Mouse (Mus musculus) frontal cortex, postnatal 14 days (tissue): Measurements from ENCODE around the gene Ccr10.

Experiments used
- DNase-seq, 2 experiments: peaks; one replicate each; pipeline ENCODE4 v3.0.0; 2022; ENCODE audit warnings: low spot score in 2 of 2

The Ccr10 gene

GRCm38 (mm10) chr11:101174851-101175628 lies at the start of gene Ccr10:
Ccr10 (minus strand) TSS chr11:101175443.
- no peak for DNase-seq

GRCm38 (mm10) chr11:101224337-101224736 lies 49.1 kb upstream of the Ccr10 start:
- no peak for DNase-seq

- DNase-seq, result no peak
Observed at GRCm38 (mm10) chr11:101221306-101221986, 46.2 kb upstream of the Ccr10 start.

DNA sequence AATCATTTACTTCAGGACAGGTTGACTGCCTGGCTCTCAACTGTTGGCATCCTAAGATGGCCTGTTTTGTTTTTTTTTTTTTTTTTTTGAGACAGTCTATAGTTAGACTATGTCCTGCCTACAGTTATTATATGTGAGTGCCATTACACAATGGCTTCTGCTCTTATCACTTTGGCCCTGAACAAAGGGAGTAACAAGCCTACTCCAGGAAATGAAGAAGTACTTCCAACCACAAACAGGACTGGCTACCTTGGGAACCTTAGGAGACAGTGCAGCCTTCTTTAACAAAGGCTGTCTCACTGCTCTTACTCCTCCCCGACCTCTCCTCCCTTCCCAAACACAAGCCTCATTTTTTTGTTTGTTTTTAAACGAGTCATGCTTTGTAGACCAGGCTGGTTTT lies 45.6 kb upstream of the Ccr10 start:
- no peak for DNase-seq

GRCm38 (mm10) chr11:101218436-101219055 lies 43.3 kb upstream of the Ccr10 start:
- no peak for DNase-seq

- no peak for DNase-seq
Observed at GRCm38 (mm10) chr11:101216936-101217335, 41.7 kb upstream of the Ccr10 start.

DNA sequence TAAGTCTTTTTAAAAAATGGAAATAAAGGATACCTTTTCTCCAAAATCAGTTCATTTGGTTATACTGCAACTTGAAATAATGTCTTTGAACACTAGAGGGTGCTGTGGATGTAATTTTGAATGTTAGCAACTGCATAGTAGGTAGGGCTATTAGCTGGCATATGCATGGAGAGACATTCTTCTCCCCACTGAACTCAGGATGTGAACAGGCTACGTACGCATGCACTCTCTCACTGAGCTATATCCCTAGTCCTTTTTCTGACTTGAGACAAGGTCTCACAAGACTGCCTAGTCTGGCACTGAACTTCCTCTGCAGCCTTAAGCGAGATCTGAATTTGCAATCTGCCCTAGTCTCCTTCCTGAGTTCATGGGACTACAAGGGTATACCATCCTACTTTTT lies 36.7 kb upstream of the Ccr10 start:
- no peak for DNase-seq

- DNase-seq, result peak in 1 of 2 experiments; percentile 24
Observed at GRCm38 (mm10) chr11:101200986-101201385, 25.7 kb upstream of the Ccr10 start.

DNA sequence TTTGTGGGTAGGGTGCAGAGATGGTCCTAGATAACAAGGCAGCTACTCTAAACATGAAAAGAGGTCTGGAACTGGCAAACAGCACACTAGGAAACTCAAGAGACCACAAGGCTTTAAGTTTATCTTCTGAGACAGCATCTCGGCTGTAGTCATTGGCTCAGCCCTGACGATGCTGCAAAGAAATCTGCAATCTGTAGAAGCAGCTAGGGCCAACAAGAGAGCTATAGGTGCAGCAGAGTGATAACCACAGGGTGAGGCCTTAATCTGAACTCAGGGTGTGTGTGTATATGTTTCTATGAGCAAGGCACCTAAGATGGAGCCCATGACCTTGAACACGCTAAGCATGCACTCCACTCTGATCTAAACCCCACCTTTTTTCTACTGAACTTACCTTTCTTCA lies 24.3 kb upstream of the Ccr10 start:
- no peak for DNase-seq

DNA sequence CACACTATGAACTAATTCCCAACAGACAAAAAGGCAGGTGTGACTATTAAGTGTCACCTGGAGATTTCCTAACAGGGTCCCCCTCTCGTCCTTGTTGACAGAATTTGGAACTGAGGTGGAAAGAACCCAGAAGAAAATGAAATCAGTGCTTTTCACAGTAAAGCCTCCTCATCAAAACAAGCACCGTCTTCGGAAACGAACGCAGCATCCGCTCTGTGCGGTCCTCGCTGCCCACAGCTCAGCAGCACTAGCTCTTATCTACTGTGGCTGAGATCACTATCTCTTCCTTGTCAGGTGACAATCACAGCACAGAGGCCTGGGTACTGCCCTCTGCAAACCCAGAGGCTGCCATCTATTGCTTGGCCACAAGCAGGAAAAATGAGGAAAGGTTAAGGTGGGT lies 20.9 kb upstream of the Ccr10 start:
- no peak for DNase-seq

- DNase-seq, result no peak
Observed at GRCm38 (mm10) chr11:101195571-101195970, 20.3 kb upstream of the Ccr10 start.

GRCm38 (mm10) chr11:101195101-101195500 lies 19.9 kb upstream of the Ccr10 start:
- DNase-seq, result no peak

- no peak for DNase-seq
Observed at GRCm38 (mm10) chr11:101194643-101195042, 19.4 kb upstream of the Ccr10 start.

- DNase-seq, result no peak
Observed at GRCm38 (mm10) chr11:101194137-101194536, 18.9 kb upstream of the Ccr10 start.

DNA sequence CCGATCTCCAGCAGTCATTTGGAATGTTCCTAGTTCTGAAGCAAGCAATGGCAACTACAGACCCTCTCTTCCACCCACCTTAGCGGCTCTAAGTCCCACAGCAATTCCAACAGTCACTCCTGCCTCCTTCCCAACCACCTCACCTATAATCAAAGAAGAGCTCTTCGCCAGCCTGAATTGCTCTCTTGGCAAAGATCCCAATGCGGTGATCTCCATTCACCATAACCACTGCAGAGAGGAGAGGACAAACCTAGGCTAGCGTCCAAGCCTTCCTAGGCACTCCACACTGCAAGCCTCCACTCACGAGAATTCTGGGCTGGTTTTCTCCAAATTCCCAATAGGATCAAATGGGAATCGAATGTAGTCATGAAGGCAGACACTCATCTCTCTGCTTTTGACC lies 17.8 kb upstream of the Ccr10 start:
- DNase-seq, result no peak

GRCm38 (mm10) chr11:101192646-101193045 lies 17.4 kb upstream of the Ccr10 start:
- no peak for DNase-seq

DNA sequence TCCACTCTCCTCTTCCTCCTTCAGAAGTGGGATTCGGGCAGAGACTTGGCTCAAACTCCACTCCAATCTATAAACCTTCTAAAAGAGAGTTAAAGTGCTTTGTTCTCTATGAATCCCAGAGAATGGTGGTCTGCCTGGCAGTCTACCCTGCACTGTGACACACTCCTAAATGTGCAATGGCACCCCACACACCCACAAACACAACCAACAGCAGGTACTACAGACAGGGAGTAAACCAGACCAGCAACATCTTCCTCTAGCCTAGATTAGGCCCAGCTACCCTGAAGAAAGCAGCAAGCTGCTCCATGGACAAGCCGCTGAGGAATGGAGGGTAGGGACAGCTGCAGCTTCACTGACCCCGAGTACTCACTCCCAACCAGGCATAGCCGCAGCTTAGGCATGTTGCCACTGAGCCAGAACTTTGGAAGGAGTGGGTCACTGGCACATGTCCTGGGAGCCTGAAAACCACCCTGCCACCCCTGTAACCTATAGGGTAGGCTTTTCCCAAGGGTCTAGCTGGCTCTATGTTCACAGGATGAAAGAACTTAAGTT lies 16.8 kb upstream of the Ccr10 start:
- DNase-seq, result no peak

- DNase-seq, result peak in 1 of 2 experiments; percentile 17
Observed at GRCm38 (mm10) chr11:101190913-101191907, 16.0 kb upstream of the Ccr10 start.

DNA sequence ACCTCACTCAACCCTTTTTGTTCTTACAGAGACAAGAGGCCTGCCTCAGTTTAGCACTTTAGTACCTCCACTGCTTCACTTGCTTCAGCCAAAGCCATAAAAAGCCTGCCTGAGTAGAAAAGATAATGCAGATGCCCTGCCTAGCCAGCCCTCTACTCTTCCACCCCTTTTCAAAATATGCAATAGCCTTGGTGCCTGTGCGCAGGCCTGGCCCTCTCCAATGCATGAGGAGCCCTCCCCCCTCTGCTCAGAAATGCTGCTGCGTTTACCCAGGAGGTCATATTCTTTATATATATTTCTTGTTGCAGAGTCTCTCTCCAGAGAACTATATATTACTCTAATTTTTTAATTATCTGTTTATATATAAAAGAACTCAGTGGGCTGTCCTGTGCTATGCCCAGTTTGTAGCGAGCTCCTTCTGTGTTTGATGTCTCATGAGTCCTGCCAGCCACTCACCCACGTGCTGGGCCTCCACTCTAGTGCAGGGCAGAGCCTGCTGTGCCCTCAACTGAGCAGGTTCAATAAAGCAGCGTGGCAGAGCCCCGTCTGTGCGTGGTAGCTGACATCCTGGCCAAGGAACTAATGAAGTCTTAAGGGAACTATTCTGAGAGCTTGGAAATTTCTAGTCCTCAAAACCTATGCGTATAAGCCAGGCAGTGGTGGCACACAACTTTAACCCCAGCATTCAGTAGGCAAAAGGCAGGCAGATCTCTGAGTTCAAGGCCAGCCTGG lies 15.1 kb upstream of the Ccr10 start:
- DNase-seq, result no peak

DNA sequence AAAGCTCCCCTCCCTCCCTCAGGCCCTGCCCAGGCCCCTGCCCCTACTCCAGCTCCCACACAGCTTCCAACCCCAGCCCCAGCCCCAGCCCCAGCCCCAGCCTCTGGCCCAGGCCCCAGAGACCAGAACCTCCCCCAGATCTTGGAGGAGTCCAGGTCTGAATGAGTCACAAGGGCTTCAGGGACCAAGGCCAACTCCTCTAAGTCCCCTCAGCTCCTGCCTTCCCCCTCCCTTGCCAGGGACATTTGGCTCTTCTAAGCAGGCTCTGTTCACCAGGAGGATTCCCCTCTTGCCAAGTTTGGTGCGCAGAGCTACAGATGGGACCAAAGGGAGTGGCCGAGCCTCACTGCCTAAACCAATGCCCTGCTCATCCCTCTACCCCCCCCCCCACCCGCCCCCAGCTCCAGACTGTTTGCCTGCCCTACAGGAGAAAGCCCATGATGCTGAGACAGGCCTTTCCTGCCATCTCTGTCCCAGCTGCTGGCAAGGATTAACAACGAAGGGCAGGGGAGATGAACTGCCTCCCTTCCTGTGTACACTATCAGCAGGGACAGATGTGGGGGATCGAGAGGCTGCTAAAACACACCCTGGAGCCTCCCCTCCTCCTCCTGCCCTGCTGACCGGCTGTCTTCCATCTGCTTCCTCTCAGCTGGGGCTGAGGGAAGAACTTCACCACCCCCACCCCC lies 14.4 kb upstream of the Ccr10 start:
- peak in 1 of 2 experiments; percentile 53 for DNase-seq
